Mouse (Mus musculus): ENCODE measurements at regions not wholly inside any gene's neighbourhood (a gene's known extent, or its start where the extent isn't known, plus 50 kb on each side); places are given as distances from the start of the nearest gene placed in this dataset.

DNA sequence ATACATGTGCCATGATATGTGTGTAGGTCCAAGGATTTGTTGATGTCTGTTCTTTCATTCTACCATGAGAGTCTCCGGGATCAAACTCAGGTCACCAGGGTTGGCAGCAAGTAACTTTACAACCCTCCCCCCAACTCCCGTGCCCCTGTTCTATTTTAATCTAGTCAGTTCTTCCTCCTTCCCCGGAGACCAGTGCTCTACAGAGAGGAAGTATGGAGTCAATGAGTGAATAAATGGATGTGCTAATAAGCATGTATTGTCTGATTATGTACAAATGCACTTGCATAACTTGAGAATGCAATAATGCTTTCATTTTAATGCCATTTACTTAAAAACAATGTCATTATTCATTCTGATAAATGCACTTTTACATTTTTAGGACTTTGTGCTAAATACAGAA lies 79.1 kb upstream of the Tbl1xr1 start:
- Histone ChIP-seq H3K4me1 (ENCODE audit: control insufficient read depth in 2 of 2, insufficient read depth in 2 of 2, low read length in 2 of 2, poor library complexity in 1 of 2) (no peaks in the 10 kb centered on the region), H3K27ac (ENCODE audit: insufficient read depth, low read depth, low read length, poor library complexity, severe bottlenecking) (no peak overlapping the region), H3K9me3 (ENCODE audit: control insufficient read depth, insufficient read depth, low read depth, low read length) (peaks cover 4% of the 10 kb centered on the region), H3K4me3 (ENCODE audit: insufficient read depth in 1 of 2, low read depth in 1 of 2, low read length in 2 of 2, poor library complexity in 1 of 2, severe bottlenecking in 1 of 2) (no peak overlapping the region), H3K36me3 (ENCODE audit: control insufficient read depth, insufficient read depth, low read length, poor library complexity, severe bottlenecking) (no peaks in the 10 kb centered on the region), H3K9ac (ENCODE audit: insufficient read depth, low read depth, low read length, poor library complexity, severe bottlenecking) (no peak overlapping the region)
- no peak for TF ChIP-seq ZNF384 (IDR thresholded peaks at IDR 0.05; ENCODE audit: low read depth, low read length)
- no peak for TF ChIP-seq HCFC1 (IDR thresholded peaks at IDR 0.05; ENCODE audit: borderline replicate concordance, insufficient read depth, low read length)
- TF ChIP-seq CHD2 (IDR thresholded peaks at IDR 0.05; ENCODE audit: low read depth, low read length): no peak
- TF ChIP-seq ZC3H11A (IDR thresholded peaks at IDR 0.05; ENCODE audit: borderline replicate concordance, low read depth, low read length): no peak
- TF ChIP-seq MAFK (IDR thresholded peaks at IDR 0.05; ENCODE audit: insufficient read depth, low read depth, low read length): no peak
- in situ Hi-C loops (cut with MboI; ENCODE audit: low sequenced_read_pairs in 2 of 2, unreplicated experiment in 2 of 2): no loop called here
- DNase-seq (ENCODE audit: low read depth, low spot score): no peak

DNA sequence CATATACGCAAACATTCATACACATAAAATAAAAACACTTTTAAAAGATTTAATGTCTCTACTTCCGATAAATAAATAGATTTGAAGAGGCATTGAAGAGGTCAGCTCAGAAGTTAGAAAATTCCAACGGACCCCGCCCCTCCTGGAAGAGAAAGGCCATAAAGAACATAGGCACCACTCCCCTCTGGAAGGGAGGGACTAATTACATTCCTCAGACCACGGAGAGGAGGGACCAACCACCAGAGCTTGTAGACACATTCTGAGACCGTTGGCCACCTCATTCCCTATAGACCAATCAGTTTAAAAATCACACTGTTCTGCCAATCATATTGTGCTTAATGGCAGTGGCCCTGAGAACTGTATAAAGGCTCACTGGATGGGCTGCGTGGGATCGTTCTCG lies 71.0 kb upstream of the Tbl1xr1 start:
- Histone ChIP-seq H3K4me1 (ENCODE audit: control insufficient read depth in 2 of 2, insufficient read depth in 2 of 2, low read length in 2 of 2, poor library complexity in 1 of 2) (peaks cover 6 to 7% of the 10 kb centered on the region in 2 experiments; a peak in 3 of 4 replicates), H3K27ac (ENCODE audit: insufficient read depth, low read depth, low read length, poor library complexity, severe bottlenecking) (no peak overlapping the region), H3K4me3 (ENCODE audit: insufficient read depth in 1 of 2, low read depth in 1 of 2, low read length in 2 of 2, poor library complexity in 1 of 2, severe bottlenecking in 1 of 2) (no peak overlapping the region), H3K9me3 (ENCODE audit: control insufficient read depth, insufficient read depth, low read depth, low read length) (no peaks in the 10 kb centered on the region), H3K9ac (ENCODE audit: insufficient read depth, low read depth, low read length, poor library complexity, severe bottlenecking) (no peak overlapping the region), H3K36me3 (ENCODE audit: control insufficient read depth, insufficient read depth, low read length, poor library complexity, severe bottlenecking) (no peaks in the 10 kb centered on the region)
- TF ChIP-seq ZNF384 (IDR thresholded peaks at IDR 0.05; ENCODE audit: low read depth, low read length): no peak
- no peak for TF ChIP-seq MAFK (IDR thresholded peaks at IDR 0.05; ENCODE audit: insufficient read depth, low read depth, low read length)
- TF ChIP-seq ZC3H11A (IDR thresholded peaks at IDR 0.05; ENCODE audit: borderline replicate concordance, low read depth, low read length): no peak
- TF ChIP-seq HCFC1 (IDR thresholded peaks at IDR 0.05; ENCODE audit: borderline replicate concordance, insufficient read depth, low read length): no peak
- no peak for TF ChIP-seq CHD2 (IDR thresholded peaks at IDR 0.05; ENCODE audit: low read depth, low read length)
- peak; percentile 40 for DNase-seq (ENCODE audit: low read depth, low spot score)
- in situ Hi-C loops (cut with MboI; ENCODE audit: low sequenced_read_pairs in 2 of 2, unreplicated experiment in 2 of 2): no loop called here

DNA sequence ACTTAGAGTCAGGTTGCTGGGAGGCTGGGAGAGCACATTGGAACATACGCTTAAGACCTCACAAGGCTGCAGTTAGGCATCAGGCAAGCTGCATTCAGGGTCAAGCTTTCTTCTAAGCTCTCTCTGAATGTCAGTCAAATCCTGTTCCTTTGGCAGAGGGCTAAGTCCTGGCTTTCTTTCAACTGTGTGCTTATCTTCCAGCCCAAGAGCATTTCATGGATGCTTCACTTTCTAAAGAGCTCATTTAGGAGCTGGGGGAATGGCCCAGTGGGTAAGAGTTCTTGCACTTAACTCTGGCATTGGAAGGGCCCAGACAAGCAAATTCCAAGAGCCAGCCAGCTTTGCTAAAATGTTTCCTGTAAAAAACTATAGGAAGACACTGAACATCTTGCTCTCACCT lies 70.3 kb upstream of the Tbl1xr1 start:
- in situ Hi-C loops (cut with MboI; ENCODE audit: low sequenced_read_pairs in 2 of 2, unreplicated experiment in 2 of 2): no loop called here
- Histone ChIP-seq H3K36me3 (ENCODE audit: control insufficient read depth, insufficient read depth, low read length, poor library complexity, severe bottlenecking) (no peaks in the 10 kb centered on the region), H3K4me3 (ENCODE audit: insufficient read depth in 1 of 2, low read depth in 1 of 2, low read length in 2 of 2, poor library complexity in 1 of 2, severe bottlenecking in 1 of 2) (no peak overlapping the region), H3K9ac (ENCODE audit: insufficient read depth, low read depth, low read length, poor library complexity, severe bottlenecking) (no peak overlapping the region), H3K27ac (ENCODE audit: insufficient read depth, low read depth, low read length, poor library complexity, severe bottlenecking) (no peak overlapping the region), H3K4me1 (ENCODE audit: control insufficient read depth in 2 of 2, insufficient read depth in 2 of 2, low read length in 2 of 2, poor library complexity in 1 of 2) (peaks cover 6 to 7% of the 10 kb centered on the region in 2 experiments; a peak in 3 of 4 replicates), H3K9me3 (ENCODE audit: control insufficient read depth, insufficient read depth, low read depth, low read length) (no peaks in the 10 kb centered on the region)
- no peak for DNase-seq (ENCODE audit: low read depth, low spot score)
- TF ChIP-seq ZNF384 (IDR thresholded peaks at IDR 0.05; ENCODE audit: low read depth, low read length): no peak
- TF ChIP-seq MAFK (IDR thresholded peaks at IDR 0.05; ENCODE audit: insufficient read depth, low read depth, low read length): no peak
- no peak for TF ChIP-seq HCFC1 (IDR thresholded peaks at IDR 0.05; ENCODE audit: borderline replicate concordance, insufficient read depth, low read length)
- TF ChIP-seq CHD2 (IDR thresholded peaks at IDR 0.05; ENCODE audit: low read depth, low read length): no peak
- no peak for TF ChIP-seq ZC3H11A (IDR thresholded peaks at IDR 0.05; ENCODE audit: borderline replicate concordance, low read depth, low read length)

DNA sequence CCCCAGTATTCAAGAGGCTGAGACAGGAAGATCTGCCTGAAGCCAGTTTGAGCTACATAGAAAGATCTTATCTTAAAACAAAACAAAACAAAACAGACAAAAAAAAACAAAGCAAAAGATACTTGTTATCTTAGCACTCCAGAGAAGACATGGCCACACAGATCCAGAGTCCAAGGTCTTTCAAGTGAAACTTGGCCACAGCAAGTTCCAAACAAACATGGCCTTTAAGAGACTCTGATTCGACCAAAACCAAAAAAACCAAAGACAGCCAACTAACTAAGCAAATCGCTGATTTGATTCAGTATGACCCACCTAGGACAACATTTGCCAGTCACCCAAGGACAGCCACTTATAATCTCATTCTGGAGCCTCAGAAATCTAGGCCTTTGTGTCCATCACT lies 69.8 kb upstream of the Tbl1xr1 start:
- in situ Hi-C loops (cut with MboI; ENCODE audit: low sequenced_read_pairs in 2 of 2, unreplicated experiment in 2 of 2): no loop called here
- Histone ChIP-seq H3K4me1 (ENCODE audit: control insufficient read depth in 2 of 2, insufficient read depth in 2 of 2, low read length in 2 of 2, poor library complexity in 1 of 2) (peaks cover 6 to 7% of the 10 kb centered on the region in 2 experiments; a peak in 3 of 4 replicates), H3K36me3 (ENCODE audit: control insufficient read depth, insufficient read depth, low read length, poor library complexity, severe bottlenecking) (no peaks in the 10 kb centered on the region), H3K4me3 (ENCODE audit: insufficient read depth in 1 of 2, low read depth in 1 of 2, low read length in 2 of 2, poor library complexity in 1 of 2, severe bottlenecking in 1 of 2) (no peak overlapping the region), H3K9ac (ENCODE audit: insufficient read depth, low read depth, low read length, poor library complexity, severe bottlenecking) (no peak overlapping the region), H3K27ac (ENCODE audit: insufficient read depth, low read depth, low read length, poor library complexity, severe bottlenecking) (no peak overlapping the region), H3K9me3 (ENCODE audit: control insufficient read depth, insufficient read depth, low read depth, low read length) (no peaks in the 10 kb centered on the region)
- TF ChIP-seq ZNF384 (IDR thresholded peaks at IDR 0.05; ENCODE audit: low read depth, low read length) (no peak), MAFK (IDR thresholded peaks at IDR 0.05; ENCODE audit: insufficient read depth, low read depth, low read length) (no peak), CHD2 (IDR thresholded peaks at IDR 0.05; ENCODE audit: low read depth, low read length) (no peak), HCFC1 (IDR thresholded peaks at IDR 0.05; ENCODE audit: borderline replicate concordance, insufficient read depth, low read length) (no peak), ZC3H11A (IDR thresholded peaks at IDR 0.05; ENCODE audit: borderline replicate concordance, low read depth, low read length) (no peak)
- DNase-seq (ENCODE audit: low read depth, low spot score): no peak

DNA sequence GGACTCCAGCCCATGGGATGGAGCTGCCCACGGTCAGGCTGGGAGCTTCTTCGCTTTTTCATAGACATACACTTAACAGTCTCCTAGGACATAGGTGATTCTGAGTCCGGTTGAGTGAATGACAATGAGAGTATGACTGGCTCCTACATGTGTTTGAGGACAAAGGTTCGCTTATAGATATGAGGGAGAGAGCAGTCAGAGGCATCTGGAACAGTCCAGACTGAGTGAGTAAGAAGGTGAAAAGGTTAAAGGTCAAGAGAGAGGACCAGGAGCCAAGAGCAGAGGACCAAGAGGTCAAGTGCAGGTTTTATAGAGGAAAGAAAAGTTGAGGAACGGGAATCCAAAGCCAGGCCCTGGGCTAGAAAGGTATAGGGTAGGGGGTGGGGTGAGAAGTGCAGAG lies 68.7 kb upstream of the Tbl1xr1 start:
- DNase-seq (ENCODE audit: low read depth, low spot score): no peak
- H3K9me3 ChIP-seq (ENCODE audit: control insufficient read depth, insufficient read depth, low read depth, low read length): no peaks in the 10 kb centered on the region
- TF ChIP-seq CHD2 (IDR thresholded peaks at IDR 0.05; ENCODE audit: low read depth, low read length) (no peak), ZC3H11A (IDR thresholded peaks at IDR 0.05; ENCODE audit: borderline replicate concordance, low read depth, low read length) (no peak), HCFC1 (IDR thresholded peaks at IDR 0.05; ENCODE audit: borderline replicate concordance, insufficient read depth, low read length) (no peak), ZNF384 (IDR thresholded peaks at IDR 0.05; ENCODE audit: low read depth, low read length) (no peak), MAFK (IDR thresholded peaks at IDR 0.05; ENCODE audit: insufficient read depth, low read depth, low read length) (no peak)
- no peak overlapping the region for H3K9ac ChIP-seq (ENCODE audit: insufficient read depth, low read depth, low read length, poor library complexity, severe bottlenecking)
- no peak overlapping the region for H3K27ac ChIP-seq (ENCODE audit: insufficient read depth, low read depth, low read length, poor library complexity, severe bottlenecking)
- in situ Hi-C loops (cut with MboI; ENCODE audit: low sequenced_read_pairs in 2 of 2, unreplicated experiment in 2 of 2): no loop called here
- no peaks in the 10 kb centered on the region for H3K36me3 ChIP-seq (ENCODE audit: control insufficient read depth, insufficient read depth, low read length, poor library complexity, severe bottlenecking)
- no peak overlapping the region for H3K4me3 ChIP-seq (ENCODE audit: insufficient read depth in 1 of 2, low read depth in 1 of 2, low read length in 2 of 2, poor library complexity in 1 of 2, severe bottlenecking in 1 of 2)
- peaks cover 6 to 7% of the 10 kb centered on the region in 2 experiments; a peak in 3 of 4 replicates for H3K4me1 ChIP-seq (ENCODE audit: control insufficient read depth in 2 of 2, insufficient read depth in 2 of 2, low read length in 2 of 2, poor library complexity in 1 of 2)

Measured in ES-E14 (cell line).